Mouse (Mus musculus) cerebellum, adult 9-10 months (tissue): Measurements from ENCODE around the gene Gm3594.
"Not testable (repeated sequence)": the region's sequence is repeated elsewhere in the genome, so short reads cannot be mapped to it uniquely, and the experiment has no call there.

Experiments used
- DNase-seq: peaks from one replicate; pipeline ENCODE4 v3.0.0; 2022

Gene Gm3594

DNA sequence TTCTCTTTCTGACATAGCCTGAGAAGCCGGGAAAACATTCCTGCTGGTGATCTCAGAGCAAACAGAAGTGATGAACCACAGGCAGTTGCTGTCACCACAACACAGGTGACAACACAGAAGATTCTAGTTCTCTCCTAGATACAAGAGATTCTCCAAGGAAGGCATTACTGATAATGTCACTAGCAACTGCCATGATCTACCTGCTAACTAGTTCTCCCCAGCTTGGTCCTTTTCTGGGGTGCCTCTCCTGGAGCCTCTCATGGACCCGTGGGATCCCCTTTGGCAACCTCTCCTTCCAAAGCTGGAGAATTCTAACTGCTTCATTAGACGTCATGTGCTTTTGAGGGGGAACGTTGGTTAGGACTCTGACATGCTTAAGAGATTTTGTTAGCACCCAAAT is at the start of gene Gm3594:
Gene Gm3594 (minus strand): TSS at position 101 of the 400 bp plus-strand sequence.
- not testable (repeated sequence) for DNase-seq

DNA sequence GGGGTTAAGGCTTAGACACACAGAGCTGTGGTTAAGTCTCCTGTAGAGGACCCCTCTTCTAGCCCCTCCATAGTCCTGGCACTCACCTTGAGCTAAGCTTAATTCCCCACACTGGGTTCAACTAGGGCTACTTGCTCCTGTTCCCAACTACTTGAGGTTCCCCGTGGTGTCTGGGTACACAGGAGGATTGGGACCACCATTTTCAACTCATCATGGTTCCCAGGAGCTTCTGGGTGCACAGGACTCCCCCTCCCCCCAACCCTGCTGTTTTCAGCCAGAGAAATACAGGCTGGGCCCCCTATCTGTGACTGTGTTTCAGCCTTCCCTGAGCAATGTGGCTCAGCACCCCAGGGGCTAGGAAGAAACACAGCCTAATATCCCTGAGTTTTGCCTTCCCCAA is 41.9 kb upstream of the Gm3594 start:
- DNase-seq = not testable (repeated sequence)

DNA sequence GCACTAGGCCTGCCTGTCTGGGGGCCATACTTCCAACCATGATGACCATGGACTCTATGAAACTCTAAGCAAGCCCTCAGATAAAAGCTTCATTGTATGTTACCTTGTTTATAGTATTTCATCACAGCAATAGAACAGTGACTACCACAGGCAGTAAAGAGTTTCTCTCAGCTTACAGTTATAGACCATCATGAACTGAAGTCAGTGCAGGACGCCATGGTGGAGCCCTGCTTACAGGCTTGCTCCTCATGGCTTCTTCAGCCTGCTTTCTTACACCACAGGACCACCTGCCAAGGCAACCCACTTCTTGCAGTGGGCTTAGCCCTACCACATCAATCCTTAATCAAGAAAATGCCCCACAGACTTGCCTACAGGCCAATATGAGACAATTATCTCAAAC is 41.1 kb upstream of the Gm3594 start:
- not testable (repeated sequence) for DNase-seq

DNA sequence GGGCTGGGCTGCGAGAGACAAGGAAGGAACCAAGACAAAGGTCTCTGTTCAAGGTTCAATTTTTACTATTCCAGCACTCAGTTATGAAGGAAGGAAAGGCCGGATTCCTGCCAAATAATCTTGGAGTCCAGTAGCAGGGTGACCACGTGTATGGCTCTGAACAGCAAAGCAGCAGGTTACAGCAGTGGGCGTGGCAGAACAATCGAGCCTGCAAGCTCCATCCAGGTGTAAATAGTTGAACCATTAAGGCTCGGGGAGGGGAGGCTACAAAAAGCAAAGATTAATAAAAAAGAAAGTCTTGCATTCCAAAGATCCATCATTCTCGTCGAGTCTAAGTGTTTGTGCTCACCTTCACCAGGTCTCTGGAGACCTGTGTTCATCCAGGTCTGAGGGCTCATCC is 37.7 kb upstream of the Gm3594 start:
- DNase-seq = not testable (repeated sequence)

DNA sequence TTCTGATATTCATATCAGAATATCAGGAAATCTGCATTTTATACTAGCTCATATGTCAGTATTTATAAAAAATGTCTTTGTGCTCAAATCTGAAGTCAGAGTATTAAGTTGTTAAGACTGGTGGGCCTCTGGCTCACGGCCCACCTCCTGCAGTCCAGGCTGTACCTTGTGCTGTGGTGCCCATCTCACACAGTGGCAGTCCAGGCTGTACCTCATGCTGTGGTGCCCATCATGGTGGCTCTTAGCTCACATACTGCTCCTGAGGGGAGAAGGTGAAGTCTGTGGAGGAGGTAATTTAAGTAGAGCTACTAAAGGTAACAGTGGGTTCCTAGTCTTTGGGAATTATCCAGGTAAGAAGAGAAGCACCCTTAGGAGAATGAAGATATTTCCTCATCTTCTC is 27.4 kb upstream of the Gm3594 start:
- DNase-seq = not testable (repeated sequence)

DNA sequence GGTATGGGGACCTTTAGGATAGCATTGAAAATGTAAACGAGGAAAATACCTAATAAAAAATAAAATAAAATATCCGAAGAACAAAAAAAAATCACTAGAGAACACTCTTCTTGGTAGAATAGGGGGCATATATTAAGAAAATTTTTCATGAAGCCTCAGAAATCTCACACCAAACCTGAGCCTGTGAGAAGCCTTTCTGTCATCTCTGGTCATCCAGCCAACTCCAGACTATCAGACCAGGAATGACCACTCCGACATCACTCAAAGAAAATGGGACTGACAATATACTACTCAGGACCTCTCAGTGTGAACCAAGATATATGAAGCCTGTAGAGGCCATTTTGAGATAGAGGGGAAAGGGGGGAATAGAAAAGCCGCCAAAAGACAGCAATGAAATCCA is 3.6 kb downstream of the Gm3594 start:
- DNase-seq = not testable (repeated sequence)

DNA sequence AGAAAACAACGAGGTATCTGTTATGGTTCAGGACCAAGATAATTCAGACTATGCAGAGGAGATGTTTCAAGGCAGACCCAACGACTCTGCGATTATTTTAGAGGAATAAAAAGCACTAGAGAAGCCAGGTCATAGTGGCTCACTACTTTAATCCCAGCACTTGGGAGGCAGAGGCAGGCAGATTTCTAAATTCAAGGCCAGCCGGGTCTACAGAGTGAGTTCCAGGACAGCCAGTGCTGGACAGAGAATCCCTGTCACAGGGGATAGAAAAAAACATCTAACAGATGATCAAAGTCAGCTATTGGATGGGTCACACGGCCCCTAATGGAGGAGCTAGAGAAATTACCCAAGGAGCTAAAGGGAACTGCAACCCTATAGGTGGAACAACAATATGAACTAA is 4.2 kb downstream of the Gm3594 start:
- not testable (repeated sequence) for DNase-seq

DNA sequence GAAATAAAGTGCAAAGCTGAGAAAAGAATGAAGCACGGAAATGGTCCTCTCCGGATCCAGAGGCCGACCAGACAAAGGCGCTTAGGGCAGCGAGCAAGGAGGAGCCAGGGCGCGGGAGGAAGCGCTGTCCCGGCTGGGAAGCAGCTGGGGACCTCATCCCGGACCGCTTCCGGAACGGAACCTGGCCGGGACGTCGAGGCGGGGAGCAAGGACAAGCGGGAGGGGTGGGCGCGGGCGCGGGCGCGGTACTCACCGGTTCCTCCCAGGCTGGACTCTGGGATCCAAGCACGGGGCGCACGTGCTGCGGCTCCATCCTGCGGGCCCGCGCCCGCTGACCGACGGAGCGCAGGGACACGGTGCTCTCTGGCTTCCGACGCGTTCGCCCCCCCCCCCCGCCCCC is 17.6 kb downstream of the Gm3594 start:
- not testable (repeated sequence) for DNase-seq

DNA sequence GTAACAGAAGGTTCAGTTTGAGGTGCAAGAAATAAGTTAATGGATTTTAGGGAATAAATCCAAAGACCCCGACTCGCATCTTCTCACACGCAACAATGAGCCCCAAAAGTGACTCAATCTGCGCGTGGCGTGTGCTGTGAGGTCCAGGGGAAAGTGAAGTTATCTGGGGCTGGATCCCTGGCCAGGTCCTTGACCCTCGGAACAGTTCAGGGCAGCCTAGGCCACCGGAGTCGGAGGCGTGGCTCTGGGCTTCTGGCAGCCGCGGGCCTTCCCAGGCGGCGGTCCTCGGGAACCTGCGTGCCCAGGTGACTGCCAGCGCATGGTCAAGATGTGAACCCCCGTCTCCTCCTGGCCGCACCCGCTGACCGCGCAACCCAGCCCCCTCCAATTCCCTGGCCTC is 18.1 kb downstream of the Gm3594 start:
- DNase-seq = not testable (repeated sequence)

DNA sequence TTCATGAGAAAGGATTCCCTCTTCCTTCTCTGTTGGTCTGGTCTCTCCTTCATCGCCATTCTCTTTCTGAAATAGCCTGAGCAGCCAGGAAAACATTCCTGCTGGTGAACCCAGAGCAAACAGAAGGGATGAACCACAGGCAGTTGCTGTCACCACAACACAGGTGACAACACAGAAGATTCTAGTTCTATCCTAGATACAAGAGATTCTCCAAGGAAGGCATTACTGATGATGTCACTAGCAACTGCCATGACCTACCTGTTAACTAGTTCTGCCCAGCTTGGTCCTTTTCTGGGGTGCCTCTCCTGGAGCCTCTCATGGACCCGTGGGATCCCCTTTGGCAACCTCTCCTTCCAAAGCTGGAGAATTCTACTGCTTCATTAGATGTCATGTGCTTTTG is 32.0 kb downstream of the Gm3594 start, which contains the start of gene Gm3591:
Gene Gm3591 (minus strand): TSS at position 101 of the 400 bp plus-strand sequence.
- not testable (repeated sequence) for DNase-seq

DNA sequence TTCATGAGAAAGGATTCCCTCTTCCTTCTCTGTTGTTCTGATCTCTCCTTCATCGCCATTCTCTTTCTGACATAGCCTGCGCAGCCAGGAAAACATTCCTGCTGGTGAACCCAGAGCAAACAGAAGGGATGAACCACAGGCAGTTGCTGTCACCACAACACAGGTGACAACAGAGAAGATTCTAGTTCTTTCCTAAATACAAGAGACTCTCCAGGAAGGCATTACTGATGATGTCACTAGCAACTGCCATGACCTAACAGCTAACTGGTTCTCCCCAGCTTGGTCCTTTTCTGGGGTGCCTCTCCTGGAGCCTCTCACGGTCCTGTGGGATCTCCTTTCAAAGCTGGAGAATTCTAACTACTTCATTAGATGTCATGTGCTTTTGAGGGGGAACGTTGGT is 54.2 kb downstream of the Gm3594 start, which contains the start of gene Gm16440:
Gene Gm16440 (minus strand): TSS at position 101 of the 400 bp plus-strand sequence.
- DNase-seq = not testable (repeated sequence)
